Mouse (Mus musculus) kidney, postnatal 25 days (tissue): ENCODE results near the gene Hic2.

Source experiments
- DNase-seq, 2 experiments: peaks; one replicate each; pipeline ENCODE4 v3.0.0; 2021; ENCODE audit warnings: mixed read lengths in 2 of 2

Gene Hic2

GRCm38 (mm10) chr16:17234499-17234895 is 1.1 kb downstream of the Hic2 start:
- DNase-seq, result peak; percentile 20 to 42

DNA sequence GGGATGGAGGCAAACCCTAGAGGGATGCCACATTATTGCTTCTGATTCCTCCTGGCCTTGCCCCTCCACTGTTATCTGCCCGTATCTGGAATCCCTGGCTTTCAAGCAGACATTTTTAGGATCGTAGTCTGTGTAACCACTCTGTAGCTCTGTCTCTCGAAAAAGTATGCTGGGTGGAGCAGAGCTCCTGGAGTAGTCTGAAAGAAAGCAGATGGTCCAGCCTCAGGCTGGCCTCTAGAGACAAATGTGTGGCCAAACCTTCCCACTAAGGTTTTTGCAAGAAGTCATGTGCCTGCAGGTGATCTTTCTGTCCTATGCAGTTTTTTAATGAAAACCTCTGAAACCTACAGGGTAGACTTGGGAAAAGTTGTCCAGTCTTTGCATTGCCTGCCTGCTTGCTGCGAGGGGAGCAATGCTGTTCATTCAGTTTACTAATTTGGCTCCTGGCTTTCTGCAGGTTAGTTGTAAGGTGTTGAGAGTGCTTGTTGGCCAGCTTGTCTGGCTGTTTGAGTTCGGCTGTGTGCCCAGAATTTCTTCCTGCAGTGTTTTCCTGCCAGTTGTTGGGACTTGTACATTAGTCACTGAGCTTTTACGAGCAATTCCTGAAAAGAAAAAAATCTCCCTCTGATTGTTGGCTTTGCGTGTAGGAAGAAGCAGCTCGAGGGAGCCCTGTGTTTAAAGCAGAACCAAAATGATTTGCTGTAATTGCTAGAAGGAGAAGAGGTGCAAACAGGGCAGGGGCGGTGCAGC is 1.7 kb downstream of the Hic2 start:
- DNase-seq, result peak; percentile 63 to 68

DNA sequence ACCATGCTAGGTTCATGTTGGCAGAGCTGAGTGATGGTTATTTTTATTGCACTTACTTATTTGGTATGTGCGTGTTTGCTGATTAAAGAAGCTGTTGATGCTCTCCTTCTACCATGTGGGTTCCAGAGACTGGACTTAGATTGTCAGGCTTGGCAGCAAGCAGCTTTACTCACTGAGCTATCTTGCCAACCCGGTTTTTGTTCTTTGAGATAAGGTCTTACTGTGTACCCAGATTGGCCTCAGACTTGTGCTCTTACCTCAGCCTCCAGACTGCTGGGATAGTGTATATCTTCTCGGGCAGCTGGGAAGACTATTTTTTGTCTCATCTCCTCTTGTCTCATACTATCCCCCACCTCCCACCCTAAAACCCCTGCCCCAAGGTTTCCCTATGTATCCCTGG is 4.3 kb downstream of the Hic2 start:
- no peak for DNase-seq

DNA sequence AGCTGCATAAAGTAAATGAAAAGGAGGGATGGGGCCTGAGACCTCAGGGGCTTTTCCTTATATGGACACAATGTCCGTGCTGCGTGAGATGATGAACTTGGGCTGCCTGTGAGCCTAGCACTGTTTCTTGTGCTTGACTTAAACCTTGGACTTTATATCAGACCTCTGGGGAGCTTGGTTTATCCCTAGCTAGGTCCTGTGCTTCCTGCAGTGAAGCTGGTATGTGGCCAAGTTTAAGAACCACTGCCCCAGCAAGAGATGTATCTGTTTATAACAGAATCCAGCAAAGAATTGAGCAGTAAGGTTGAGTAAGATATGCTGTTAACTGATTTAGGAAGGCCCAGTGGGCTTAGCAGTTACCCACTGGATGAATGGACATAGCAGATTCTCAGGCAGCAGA is 6.0 kb downstream of the Hic2 start:
- peak; percentile 25 to 61 for DNase-seq

- DNase-seq, result no peak
Measured at GRCm38 (mm10) chr16:17243731-17244130, 10.4 kb downstream of the Hic2 start.

DNA sequence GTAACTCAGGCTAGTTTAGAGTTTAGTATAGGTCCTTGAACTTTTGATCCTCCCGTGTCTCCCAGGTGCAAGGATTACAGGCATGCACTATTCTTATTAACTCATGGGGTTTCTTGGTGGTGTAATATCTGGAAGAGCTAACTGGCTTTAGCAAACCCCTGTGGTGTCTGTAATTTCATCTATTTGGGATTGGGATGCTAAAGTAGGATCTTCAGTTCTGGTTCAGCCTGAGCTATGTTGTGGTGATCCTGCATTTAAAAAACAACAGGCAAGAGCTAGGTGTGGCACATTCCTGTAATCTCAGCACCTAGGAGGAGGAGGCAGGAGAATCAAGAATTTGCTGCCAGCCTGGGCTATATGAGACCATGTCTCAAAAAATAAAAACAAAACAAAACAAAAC is 11.6 kb downstream of the Hic2 start:
- no peak for DNase-seq

DNA sequence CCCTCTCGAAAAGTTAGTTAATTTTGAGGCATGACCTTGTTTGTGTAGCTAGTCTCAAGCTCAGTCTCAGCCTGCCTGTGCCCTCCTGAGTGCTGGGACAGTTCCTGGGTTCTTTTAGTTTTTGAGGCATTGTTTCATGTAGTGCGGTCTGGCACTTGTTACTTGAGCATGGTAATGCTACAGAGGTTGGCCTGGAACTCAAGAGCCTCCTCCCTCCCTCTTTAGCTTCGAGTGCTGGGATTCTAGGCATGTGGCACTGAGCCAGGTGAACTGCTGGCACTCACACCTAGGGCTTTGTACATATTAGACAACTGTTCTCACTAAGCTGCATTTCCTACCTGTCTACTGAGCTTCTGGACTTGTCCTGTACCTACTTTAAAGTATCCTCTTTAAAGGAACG is 14.4 kb downstream of the Hic2 start:
- peak; percentile 85 to 88 for DNase-seq

DNA sequence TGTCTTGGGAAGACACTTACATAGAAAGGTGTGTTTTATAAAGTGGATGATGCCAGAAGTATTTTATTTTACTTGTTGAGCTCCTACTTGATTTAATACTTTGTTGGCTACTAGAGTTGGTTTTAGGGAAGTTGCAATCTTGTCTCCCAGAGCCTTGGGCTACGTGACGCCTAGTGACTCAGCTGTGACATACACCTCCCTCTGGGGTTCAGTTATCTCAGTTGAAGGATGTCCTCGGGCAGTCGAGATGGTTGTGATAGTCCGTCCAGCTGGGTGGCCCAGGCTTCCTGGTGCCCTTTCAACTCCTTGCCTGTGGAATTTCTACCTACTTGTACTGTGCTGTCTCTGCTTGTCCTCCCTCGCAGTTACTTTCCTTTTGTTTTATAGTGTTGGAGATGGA is 15.8 kb downstream of the Hic2 start:
- DNase-seq, result no peak

DNA sequence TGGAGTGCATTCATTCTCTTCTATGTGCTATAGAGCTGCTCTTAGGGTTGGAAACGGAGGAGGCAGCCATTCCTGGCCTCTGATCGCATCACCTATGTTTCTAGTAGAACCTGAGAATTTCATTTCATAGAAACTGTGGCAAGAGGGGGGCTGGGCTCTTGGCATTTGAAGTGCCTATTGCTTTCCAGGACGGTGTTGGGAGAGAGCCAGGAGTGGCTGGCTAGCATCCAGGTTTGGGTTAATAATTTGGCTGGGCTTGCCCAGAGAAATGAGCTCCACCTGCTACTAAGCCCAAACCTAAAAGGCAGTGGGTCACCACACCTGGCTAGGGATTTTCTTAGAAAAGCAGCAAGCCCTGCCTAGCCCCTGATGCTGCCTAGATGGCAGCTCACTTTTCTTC is 18.2 kb downstream of the Hic2 start:
- DNase-seq, result peak; percentile 94 to 96

DNA sequence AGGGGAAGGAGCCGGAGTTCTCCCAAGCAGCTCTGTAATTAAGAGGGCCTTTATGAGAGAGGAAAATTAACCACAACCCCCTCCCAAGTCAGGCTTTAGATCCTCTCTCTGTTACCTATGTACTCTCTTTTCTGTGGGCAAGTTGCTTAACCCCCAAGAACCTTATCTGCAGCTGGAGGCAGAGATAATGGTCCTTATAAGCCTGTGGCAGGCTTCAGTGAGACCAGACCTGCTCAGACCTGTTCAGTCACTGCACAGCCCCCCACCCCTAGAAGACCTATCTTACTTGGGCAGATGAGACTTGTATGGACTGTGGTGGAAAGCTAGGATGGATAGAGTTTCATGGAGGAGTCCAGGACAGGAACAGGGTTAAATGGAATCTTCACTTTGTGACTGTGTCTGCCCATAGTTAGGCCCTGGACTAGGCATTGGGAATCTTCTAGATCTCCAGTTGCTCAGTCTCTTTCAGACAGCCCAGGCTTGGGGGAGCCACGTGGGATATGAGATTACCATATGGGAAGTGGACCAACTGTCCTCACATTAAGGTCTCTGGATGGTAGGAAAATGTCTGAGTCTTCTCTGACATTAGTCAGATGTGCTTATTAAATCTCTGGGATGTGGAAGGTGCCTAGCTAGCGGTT is 18.8 kb downstream of the Hic2 start:
- no peak for DNase-seq

DNA sequence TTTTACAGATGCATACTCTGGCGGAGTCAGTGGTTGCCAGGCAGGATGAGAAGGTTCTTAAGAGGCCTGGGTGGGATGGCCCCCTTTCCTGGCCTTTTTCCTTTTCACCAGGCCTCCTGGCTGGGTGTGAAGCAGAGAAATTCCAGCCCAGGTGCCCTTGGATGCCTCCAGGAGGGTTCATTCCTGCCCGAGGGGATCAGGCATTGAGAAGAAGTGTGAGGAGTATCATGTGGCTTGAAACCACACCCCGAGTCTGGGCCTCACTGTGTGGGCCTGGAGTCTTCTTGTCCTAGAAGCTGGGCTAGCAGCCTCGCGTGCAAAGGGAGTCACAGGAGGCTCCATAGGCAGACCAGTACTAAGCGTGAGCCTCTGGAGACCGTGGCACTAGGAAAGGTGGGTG is 19.5 kb downstream of the Hic2 start:
- DNase-seq, result no peak

DNA sequence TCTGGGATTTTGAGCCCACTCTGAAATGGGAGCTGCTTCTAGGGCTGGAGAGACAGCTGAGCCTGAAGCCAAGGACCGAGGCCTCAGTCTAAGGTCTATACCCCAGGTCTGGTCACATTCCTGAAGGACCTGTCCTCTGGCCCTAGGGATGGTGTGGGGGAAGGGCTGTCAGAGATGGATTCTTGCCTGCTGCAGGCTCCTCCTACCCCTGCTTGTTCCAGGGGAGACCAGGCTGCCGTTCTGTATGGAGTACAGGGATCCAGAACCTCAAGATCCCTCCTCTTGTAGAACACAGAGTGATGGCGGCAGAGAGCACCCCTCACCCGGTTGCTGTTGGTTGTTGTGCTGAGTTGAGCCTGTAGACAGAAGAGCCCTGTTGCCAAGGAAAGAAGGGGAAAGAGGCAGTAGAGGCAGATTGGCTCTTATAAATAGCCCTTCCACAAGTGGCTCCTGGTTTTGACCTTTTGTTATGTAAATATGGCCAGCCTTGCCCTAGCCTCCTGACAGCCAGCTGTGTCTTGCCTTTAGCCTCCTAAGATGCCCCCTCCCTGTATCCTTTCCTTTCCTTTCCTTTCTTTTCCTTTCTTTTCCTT is 20.7 kb downstream of the Hic2 start:
- peak; percentile 32 to 68 for DNase-seq

DNA sequence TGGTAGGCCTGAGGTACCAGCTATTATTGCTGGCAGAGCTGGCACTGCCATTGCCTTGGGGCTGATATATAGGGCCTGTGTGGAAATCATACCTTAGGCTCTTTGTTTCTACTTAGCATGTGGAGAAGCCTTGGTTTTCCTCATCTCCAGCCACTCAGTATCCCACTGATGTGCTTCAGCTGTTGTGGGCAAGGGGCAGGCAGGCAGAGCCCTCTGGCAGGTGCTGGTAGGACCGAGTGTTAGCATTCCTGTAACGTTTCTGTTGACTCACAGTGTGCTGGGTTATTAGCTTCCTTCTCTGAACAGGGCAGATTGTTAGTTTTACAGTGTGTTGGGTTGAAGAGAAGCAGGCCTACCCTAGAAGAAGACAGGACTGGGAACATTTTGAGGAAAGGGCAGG is 21.9 kb downstream of the Hic2 start:
- no peak for DNase-seq

DNA sequence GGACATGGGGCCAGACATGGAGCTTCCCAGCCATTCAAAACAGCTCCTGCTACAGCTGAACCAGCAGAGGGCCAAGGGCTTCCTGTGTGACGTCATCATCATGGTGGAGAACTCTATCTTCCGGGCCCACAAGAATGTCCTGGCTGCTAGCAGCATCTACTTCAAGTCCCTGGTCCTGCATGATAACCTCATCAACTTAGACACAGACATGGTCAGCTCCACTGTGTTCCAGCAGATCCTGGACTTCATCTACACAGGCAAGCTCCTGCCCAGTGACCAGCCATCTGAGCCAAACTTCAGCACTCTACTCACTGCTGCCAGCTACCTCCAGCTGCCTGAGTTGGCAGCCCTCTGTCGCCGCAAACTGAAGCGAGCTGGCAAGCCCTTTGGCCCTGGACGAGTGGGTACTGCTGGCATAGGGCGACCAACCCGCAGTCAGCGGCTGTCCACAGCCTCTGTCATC is 24.0 kb downstream of the Hic2 start:
- DNase-seq, result no peak

GRCm38 (mm10) chr16:17258917-17259316 is 25.5 kb downstream of the Hic2 start:
- no peak for DNase-seq

- DNase-seq, result no peak
Measured at GRCm38 (mm10) chr16:17261341-17261740, 28.0 kb downstream of the Hic2 start.

GRCm38 (mm10) chr16:17266113-17266512 is 32.7 kb downstream of the Hic2 start:
- DNase-seq, result no peak

DNA sequence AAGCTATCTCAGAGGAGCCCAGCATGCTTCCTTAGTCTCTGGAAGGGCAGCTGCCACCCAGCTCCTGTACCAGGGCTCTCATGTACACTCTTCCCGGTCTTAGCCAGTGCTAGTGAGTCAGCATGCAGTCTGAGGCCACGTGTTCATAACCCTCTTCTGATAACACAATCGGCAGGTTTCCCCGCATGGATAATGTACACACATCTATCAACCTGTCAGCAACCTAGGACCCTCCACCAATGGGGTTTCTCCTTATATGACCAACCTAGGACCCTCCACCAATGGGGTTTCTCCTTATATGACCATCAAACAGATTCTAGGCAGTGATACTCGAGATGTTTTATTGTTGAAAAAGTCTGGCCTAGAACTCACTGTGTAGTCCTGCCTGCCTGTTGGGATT is 34.6 kb downstream of the Hic2 start:
- no peak for DNase-seq

DNA sequence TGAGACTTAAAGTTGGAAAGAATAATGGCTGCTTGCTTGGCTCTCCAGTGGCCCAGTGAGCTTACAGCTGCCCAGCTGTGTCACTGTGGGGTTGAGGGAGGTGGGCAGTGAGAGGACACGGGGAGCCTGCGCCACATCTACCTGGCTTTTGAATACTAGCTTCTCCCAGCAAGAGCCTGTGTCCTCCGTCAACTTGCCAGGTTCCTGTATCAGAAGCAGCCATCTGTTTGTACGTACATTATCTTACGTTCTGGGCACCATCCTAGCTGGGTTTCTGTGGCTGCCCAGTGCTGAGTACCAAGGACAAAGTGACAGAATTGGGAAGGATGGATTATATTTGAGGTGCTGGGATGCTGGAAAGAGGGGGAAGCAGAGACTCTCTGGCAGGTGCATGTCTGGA is 36.5 kb downstream of the Hic2 start:
- DNase-seq, result no peak

- DNase-seq, result peak; percentile 58 to 74
Measured at GRCm38 (mm10) chr16:17271124-17271523, 37.8 kb downstream of the Hic2 start.

DNA sequence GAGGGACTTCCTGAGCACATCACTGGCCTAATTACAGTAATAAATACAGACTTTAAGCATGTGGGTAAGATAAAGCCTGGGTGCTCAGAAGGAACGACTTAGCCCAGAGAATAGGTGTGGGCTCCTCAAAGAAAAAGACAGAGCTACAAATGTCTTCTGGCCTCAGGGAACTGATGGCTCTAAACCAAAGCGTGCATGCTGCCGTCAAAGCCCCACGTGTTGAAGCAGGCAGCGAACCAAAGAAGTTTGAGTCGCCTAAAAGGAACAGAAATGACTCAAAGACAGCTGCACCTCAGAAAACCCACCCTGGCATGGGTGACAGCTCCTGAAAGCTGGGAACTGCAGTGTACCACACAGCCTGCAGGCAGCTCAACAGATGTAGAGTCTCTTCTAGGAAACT is 38.5 kb downstream of the Hic2 start:
- DNase-seq, result no peak

DNA sequence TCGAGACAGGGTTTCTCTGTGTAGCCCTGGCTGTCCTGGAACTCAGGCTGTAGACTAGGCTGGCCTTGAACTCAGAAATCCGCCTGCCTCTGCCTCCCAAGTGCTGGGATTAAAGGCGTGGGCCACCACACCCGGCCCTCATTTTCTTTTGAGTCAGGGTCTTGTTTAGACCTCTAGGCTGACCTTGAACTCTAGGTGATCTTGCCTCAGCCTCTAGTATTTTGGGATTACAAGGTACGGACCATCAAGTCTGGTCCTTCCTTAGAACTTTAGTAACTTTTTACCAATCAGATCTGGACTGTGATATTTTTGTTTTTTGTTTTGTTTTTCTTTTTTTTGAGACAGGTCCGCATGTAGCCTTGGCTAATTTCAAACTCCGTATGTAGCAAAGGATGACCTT is 42.3 kb downstream of the Hic2 start, which contains the start of gene Tmem191c:
Gene Tmem191c (plus strand): TSS at position 357 of the 400 bp plus-strand sequence.
- no peak for DNase-seq

DNA sequence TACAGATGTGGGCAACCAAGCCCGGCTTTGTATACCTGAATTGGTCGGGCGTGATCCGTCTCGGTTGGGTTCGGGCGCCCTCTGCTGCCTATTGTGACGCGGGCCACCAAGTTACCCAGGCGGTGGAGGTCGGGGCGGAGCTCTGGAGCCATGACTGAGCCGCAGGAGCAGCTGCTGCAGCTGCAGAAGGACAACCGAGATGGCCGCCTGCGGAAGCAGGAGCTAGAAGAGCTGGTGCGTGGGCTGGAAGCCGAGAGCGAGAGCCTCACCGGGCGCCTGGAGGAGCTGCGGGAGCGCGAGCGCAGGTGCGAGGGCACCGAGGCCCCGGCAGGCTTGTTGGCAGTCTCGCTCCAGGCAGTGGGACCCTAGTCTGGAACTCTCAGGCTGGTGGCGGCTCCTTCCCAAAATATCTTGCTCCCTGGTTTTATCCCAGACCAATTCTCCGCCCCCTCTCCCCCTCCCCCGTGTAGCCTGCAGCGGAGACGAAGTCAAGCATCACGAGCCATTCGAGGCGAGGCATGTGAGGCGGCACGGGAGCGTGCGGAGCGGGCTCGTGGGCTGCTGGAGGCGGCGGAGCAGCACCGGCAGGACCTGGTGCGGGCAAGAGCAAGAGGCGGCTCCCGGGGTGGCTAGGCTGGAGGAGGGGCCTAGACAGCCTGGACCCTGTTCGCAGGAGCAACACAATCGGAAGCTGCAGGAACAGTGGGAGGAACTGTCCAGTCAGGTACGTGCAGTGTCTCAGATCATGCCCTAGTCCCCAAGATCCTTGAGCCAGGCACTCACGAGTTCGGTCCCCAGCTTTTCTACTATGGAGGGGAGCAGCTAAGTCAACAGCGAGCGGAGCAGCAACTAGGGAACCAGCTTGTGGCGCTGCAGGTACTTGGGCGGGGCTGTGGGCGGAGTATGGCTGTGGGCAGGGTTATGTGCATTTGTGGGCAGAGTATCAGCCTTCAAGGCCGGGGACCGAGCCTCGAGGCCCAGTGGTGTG is 43.1 kb downstream of the Hic2 start:
- DNase-seq, result peak; percentile 94 to 97
